Mouse (Mus musculus) heart, embryonic 11.5 days (tissue): ENCODE results near the gene Gsc2. TPM values are rescaled to one million over a fixed set of nuclear protein-coding genes. Genes with fewer than 3 reads are reported as not detected.

Experiments used
- polyA plus RNA-seq: library from polyadenylated mRNA; unstranded; fragments of >200 nt; fragmentation: Nextera tagmentation; extraction: Ambion mirVana; gene quantifications from 2 replicates; pipeline ENCODE4 v1.2.1, GENCODE M21; 2014

Gene Gsc2
- polyA plus RNA-seq, 1 experiment from 2014 or later = not detected

Other genes starting within 250 kb of the Gsc2 start
- gene Med15, start 182.2 kb downstream of the Gsc2 start, polyA plus RNA-seq = 31.6 and 32.9 TPM in 2 replicates
- 43.2 and 44.1 TPM in 2 replicates for gene Klhl22, start 155.4 kb downstream of the Gsc2 start, polyA plus RNA-seq
- gene Scarf2, start 117.8 kb downstream of the Gsc2 start, polyA plus RNA-seq = 7.2 and 9.6 TPM in 2 replicates
- gene B830017H08Rik, start 81.9 kb downstream of the Gsc2 start, polyA plus RNA-seq = 0.13 TPM in 1 of 2 replicates, not detected in the other
- 1.0 and 1.9 TPM in 2 replicates for gene Car15, start 76.7 kb downstream of the Gsc2 start, polyA plus RNA-seq
- 0.07 and 0.17 TPM in 2 replicates for gene Gm20518, start 23.4 kb downstream of the Gsc2 start, polyA plus RNA-seq
- 0.07 TPM in 1 of 2 replicates, not detected in the other for gene Tssk1, start 20.8 kb downstream of the Gsc2 start, polyA plus RNA-seq
- 44.8 and 49.9 TPM in 2 replicates for gene Dgcr2, start 16.5 kb downstream of the Gsc2 start, polyA plus RNA-seq
- 0.11 TPM in 1 of 2 replicates, not detected in the other for gene Tssk2, start 16.4 kb downstream of the Gsc2 start, polyA plus RNA-seq
- gene Ess2, start 3.7 kb downstream of the Gsc2 start, polyA plus RNA-seq = 27.2 and 29.8 TPM in 2 replicates
- gene Slc25a1, start 13.2 kb upstream of the Gsc2 start, polyA plus RNA-seq = 35.9 and 39.5 TPM in 2 replicates
- not detected in 2 replicates for gene Vpreb2, start 65.4 kb upstream of the Gsc2 start, polyA plus RNA-seq
- 64.3 and 64.7 TPM in 2 replicates for gene Dgcr6, start 137.8 kb upstream of the Gsc2 start, polyA plus RNA-seq
- 8.0 TPM in 2 replicates for gene Prodh, start 175.1 kb upstream of the Gsc2 start, polyA plus RNA-seq
- gene Rtn4r, start 212.6 kb upstream of the Gsc2 start, polyA plus RNA-seq = 0.25 and 0.26 TPM in 2 replicates